Mouse (Mus musculus) frontal cortex, postnatal 10 days (tissue): ENCODE results near the gene Gm21992.

ENCODE experiments used
- DNase-seq, 2 experiments: peaks; one replicate each; pipeline ENCODE4 v3.0.0; 2022; ENCODE audit warnings: low spot score in 2 of 2, mixed read lengths in 1 of 2

Gene Gm21992

DNA sequence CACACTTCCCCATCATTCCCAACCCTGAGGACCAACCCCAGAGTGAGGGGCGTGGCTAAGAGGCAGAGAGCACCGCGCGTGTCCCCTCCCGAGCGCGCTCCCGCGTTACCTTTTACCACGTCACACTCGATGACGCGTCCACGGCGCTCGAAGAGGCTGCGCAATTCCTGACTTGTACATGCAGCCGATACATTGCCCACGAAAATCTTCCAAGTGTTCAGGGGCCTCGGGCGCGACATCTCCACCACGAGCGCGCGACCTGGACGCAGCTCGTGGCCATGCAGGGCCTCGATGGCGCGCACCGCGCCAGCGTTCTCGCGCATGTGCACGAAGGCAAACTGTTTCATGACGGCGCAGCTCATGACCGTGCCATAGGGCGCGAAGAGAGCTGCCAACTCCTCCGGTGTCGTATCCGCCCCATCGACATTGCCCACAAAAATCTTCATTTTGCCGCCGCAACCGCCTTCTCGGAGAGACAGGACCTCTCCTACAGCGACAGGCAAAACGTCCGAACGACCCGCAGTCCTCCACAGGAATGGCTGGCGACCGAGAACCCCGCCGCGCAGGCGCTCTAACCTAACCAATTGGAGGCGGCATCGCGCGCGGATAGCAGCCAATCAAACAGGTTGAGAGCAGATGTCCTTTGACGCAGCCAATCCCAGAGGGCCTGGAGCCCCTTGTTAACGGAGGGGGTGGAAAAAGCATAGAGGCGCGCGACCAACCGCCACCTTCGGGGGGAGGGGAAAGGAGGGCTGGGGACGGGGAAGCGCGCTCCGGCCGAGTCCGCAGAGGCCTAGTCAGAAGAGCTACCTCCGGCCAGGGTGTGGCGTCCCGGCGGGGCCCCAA lies at the start of gene Gm21992, which contains the start of gene Rbm14:
TSS of gene Gm21992 (minus strand) at position 550 of the 846 bp plus-strand sequence.
TSS of gene Rbm14 (minus strand) at position 572 of the 846 bp plus-strand sequence.
- DNase-seq: peak; percentile 97 to 98

DNA sequence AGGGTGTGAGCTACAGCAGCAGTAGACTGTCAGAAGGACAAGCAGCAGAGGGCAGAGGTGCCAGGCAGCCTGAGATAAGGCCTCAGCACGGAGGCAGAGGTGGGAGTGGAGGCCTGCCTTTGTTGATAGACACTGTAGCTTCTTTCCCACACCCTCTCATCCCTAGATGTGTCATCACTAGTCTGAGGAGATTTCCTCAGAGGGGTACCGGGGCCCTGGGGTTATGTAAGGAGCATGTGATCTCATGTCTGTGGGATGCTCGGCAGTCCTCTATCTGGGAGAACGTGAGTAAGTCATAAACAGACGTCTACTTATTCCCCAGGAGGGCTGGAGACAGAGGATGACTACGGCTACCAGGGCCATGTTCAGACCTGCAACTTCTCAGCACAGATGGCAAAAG lies 47.7 kb upstream of the Gm21992 start:
- no peak for DNase-seq

- DNase-seq: no peak
Measured at GRCm38 (mm10) chr19:4855951-4856350, 44.5 kb upstream of the Gm21992 start.

DNA sequence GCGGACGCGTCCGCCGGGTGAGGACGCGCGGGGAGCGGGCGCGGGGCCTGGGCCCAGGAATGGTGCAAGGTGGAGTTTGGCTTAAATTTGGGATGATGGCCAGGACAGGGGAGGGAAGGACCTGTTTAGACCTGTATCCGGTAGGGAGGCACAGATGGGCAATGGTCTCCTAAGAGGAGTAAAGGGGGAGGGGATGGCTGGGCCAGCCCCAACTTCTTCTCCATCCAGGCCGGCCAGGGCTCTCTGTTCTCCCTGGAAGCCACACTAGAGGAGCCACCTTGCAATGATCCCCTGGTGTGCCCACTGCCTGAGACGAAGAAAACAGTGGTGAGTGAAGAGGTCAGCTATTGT lies 44.0 kb upstream of the Gm21992 start:
- no peak for DNase-seq

- peak; percentile 81 to 84 for DNase-seq
Measured at GRCm38 (mm10) chr19:4854552-4855469, 43.4 kb upstream of the Gm21992 start, which contains the start of gene Ctsf. TSS of gene Ctsf (plus strand) at chr19:4855130.

DNA sequence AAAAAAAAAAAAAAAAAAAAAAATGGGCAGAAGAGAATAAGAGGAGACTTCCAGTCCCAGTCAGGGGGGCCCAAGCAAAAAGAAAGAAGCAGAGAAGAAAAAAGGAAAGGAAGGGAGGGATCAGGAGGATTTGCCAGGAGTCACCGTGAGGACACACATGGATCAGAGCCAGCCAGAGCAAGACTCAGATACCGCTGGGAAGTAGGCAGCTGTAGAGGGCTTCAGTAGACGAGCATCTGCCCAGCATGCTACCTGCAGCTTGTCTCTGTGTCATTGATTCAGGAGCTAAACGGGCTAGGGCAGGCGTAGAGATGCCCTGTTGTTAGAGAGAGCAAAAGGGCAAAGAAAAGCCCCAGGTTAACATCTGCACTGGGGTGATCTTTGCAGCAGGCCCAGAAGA lies 38.9 kb upstream of the Gm21992 start:
- no peak for DNase-seq

GRCm38 (mm10) chr19:4849800-4850199 lies 38.4 kb upstream of the Gm21992 start:
- no peak for DNase-seq

GRCm38 (mm10) chr19:4847490-4847889 lies 36.1 kb upstream of the Gm21992 start:
- DNase-seq: no peak

DNA sequence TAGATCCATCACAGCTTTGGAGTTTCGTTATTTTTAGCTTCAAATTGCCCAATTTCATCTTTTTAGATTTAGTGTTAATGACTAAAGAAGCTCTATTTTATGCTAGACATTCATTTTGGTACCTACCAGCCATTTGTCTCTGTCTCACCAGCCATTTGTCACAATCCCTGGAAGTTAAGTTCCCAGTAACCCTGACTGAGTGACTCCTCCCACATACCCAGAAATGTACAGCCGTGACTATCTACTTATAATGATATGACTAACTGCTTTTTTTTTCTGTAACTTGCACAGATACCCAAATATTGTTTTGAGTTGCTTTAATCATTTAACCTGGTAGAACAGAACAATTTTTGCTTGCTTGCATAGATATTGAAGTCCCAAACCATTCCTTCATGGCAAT lies 34.4 kb upstream of the Gm21992 start:
- DNase-seq: no peak

GRCm38 (mm10) chr19:4842611-4843010 lies 31.2 kb upstream of the Gm21992 start:
- DNase-seq: no peak

GRCm38 (mm10) chr19:4840848-4841247 lies 29.4 kb upstream of the Gm21992 start:
- DNase-seq: no peak

- DNase-seq: peak; percentile 93
Measured at GRCm38 (mm10) chr19:4839149-4839548, 27.7 kb upstream of the Gm21992 start, which contains the start of the genes Ccs and Ccdc87. TSS of gene Ccs (minus strand) at chr19:4839332. TSS of gene Ccdc87 (plus strand) at chr19:4839366.

DNA sequence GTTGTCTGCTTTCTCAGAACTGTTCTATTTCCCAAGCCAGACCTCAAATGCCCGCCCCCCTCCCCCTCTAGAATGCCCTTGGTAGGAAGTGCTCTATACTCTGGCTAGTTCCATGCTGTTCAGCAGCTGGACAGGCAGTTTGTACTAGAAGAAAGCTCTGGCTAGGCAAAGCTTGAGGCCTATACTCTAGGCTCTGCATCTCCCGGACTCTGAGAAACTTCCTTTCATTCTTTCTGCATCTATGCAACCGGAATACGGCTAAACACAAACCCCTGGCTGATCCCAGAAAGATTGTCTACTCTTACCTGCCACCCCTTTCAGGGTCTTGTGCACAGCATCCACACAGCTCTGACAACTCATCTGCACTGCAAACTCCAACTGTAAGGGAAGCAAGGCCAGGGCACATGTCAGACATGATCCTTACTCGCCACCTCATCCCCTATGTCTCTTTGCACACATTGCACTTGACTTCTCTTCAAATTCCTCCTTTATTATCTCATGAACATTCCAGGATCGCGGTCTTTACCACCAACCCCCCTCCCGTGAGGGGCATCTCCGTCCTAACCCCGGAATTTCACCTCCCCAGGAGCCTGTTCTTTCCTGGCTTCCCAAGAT lies 27.2 kb upstream of the Gm21992 start:
- DNase-seq: no peak

- no peak for DNase-seq
Measured at GRCm38 (mm10) chr19:4837049-4837448, 25.6 kb upstream of the Gm21992 start.

DNA sequence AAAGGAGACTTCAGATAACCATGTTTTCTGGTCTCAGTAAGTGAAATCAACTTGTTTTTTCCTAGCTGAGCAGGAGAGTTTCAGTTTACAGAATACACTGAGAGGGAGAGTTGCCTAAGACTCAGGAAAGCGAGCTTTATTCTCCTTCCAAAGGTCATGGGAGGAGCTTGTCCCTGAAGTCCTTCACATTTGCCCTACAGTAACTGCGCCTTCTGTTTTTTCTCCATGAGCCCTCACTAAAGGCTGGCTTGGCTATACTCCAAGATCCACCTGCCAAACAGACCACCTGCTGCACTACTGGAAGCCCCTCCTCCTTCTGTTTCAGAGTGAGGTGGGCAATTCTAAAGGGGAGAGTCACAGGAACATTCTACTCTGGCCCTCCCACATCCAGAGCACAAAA lies 24.7 kb upstream of the Gm21992 start:
- DNase-seq: no peak

- DNase-seq: no peak
Measured at GRCm38 (mm10) chr19:4833977-4834376, 22.6 kb upstream of the Gm21992 start.

GRCm38 (mm10) chr19:4829156-4829555 lies 17.7 kb upstream of the Gm21992 start:
- peak in 1 of 2 experiments; percentile 39 for DNase-seq

GRCm38 (mm10) chr19:4828444-4829114 lies 17.2 kb upstream of the Gm21992 start:
- DNase-seq: no peak

DNA sequence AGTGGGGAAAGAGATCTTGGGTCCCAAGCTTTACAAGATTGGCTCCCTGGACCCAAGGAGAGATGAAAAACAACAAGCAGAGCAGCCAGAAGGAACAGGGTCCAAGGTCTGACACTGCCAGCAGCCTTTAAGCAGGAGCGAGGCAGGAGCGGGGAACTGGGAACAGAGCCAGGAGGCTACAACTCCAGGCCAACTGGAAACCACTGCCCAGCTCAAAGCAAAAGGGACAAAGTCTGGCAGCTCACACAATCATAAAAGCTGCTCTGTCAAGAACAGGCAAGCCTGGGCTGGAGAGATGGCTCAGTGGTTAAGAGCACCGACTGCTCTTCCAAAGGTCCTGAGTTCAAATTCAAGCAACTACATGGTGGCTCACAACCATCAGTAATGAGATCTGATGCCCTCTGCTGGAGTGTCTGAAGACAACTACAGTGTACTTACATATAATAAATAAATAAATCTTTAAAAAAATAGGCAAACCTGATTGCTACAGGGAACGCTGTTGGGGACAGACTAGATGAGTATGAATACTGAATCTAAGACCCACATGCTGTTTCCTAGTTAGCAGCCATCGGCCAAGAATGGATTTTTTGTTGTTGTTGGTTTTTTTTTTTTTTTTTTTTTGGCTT lies 9.4 kb upstream of the Gm21992 start:
- peak; percentile 69 to 70 for DNase-seq

- no peak for DNase-seq
Measured at GRCm38 (mm10) chr19:4817182-4817835, 5.9 kb upstream of the Gm21992 start.
